Mouse (Mus musculus): ENCODE measurements around the gene Wwc1.

- TF ChIP-seq POLR2A (IDR thresholded peaks at IDR 0.05; ENCODE audit: control insufficient read depth, extremely low read depth, insufficient read depth, low read length, poor library complexity) (no peak), CTCF (IDR thresholded peaks at IDR 0.05; ENCODE audit: borderline replicate concordance, control insufficient read depth, extremely low read depth, insufficient read depth, low read length, poor library complexity) (no peak)
Observed at GRCm38 (mm10) chr11:35893454-35893853, 86.9 kb downstream of the Wwc1 start.
